Mouse (Mus musculus): ENCODE results near the gene Nadsyn1.

Nadsyn1 gene

DNA sequence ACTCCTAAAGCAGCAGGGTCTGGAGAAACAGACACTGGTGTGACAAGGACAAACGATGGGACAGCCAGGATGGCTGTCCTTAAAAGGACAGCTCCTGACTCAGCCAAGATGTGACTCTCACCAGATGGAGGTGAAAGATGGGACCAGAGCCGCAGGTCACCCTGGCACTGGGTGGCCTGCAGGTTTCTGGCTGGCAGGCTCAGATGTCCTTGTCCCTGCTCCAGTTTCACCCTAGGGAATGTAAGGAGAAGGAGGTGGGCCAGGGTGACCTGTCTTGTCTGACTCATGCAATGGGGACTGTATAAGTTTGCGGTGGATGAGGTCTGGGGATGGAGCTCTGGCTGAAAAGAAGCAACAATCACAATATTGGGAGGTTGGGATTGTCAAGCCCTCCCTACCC is 70.0 kb downstream of the Nadsyn1 start:
- DNase-seq, result no peak

GRCm38 (mm10) chr7:143752056-143752455 is 70.6 kb downstream of the Nadsyn1 start:
- no peak for DNase-seq

- DNase-seq, result no peak
Observed at GRCm38 (mm10) chr7:143751380-143751779, 71.3 kb downstream of the Nadsyn1 start.

GRCm38 (mm10) chr7:143749045-143749444 is 73.6 kb downstream of the Nadsyn1 start:
- DNase-seq, result no peak

DNA sequence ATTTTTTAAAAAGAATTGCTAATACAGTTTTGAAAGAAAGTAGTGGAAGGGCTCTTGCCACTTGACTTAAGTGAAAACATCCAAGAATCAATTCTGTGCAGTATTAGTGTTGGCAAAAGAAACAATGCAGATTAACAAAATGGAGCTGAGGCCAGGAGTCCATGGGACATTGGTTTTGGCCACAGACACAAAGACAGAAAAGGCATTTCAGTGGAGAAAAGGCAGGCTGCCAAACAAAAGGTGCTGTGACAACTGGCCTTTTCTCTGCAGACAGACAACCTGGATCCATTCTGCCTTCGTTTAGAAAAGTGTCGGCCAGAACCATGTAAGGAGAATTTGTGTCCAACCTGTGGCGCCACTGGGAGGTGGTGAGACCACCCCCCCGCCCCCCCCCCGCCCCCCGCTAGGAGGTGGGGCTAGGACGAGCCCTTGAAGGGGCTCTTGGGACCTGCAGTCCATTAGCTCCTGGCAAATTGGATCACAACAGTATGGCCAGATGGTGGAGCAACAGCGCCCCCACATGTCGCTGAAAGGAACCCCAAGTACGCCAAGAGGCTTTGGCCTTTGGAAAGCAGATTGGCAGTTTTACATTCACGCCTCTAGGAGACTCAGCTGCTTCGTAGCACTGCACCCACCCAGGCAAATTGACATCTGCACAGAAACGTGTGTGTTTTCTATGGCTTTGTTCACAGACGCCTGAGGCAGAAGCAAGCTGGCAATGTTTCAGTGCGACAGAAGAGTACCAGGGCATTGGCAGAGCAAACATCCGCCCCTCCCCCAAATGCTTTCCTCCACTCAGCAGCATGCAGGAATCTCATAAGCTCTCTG is 74.4 kb downstream of the Nadsyn1 start:
- DNase-seq, result peak; percentile 84
